Mouse (Mus musculus): Measurements from ENCODE around the gene Gm3542. TPM values are rescaled to one million over a fixed set of nuclear protein-coding genes. Genes with fewer than 3 reads are reported as not detected.
"Not testable (repeated sequence)": the region's sequence is repeated elsewhere in the genome, so short reads cannot be mapped to it uniquely, and the experiment has no call there.

Gene Gm3542
- polyA plus RNA-seq (2016; fragmentation: Nextera tagmentation; extraction: Ambion mirVana) = not detected in 2 replicates

- H3K9me3 ChIP-seq; ATAC-seq (ENCODE audit: low FRiP score, low read depth); H3K27me3 ChIP-seq (replicated peaks); H3K4me3 ChIP-seq; H3K9ac ChIP-seq; H3K36me3 ChIP-seq; H3K4me1 ChIP-seq; H3K4me2 ChIP-seq (replicated peaks); H3K27ac ChIP-seq: not testable (repeated sequence)
- no CpG with 5 or more reads among the region's 2 CpGs for WGBS
Observed at GRCm38 (mm10) chr14:5334828-5335227, at the start of gene Gm3542. Gm3542 (minus strand) TSS chr14:5334928.

Other genes with a start within 250 kb of the Gm3542 start
- not detected in 2 replicates for gene Gm8279, start 203.4 kb downstream of the Gm3542 start, polyA plus RNA-seq (2016; fragmentation: Nextera tagmentation; extraction: Ambion mirVana)
- gene Gm3317, start 170.4 kb downstream of the Gm3542 start, polyA plus RNA-seq (2016; fragmentation: Nextera tagmentation; extraction: Ambion mirVana) = not detected in 2 replicates
- not detected in 2 replicates for gene Gm8271, start 149.1 kb downstream of the Gm3542 start, polyA plus RNA-seq (2016; fragmentation: Nextera tagmentation; extraction: Ambion mirVana)
- not detected in 2 replicates for gene Gm3526, start 74.3 kb downstream of the Gm3542 start, polyA plus RNA-seq (2016; fragmentation: Nextera tagmentation; extraction: Ambion mirVana)
- 0.32 TPM in 1 of 2 replicates, not detected in the other for gene Gm3500, start 54.1 kb upstream of the Gm3542 start, polyA plus RNA-seq (2016; fragmentation: Nextera tagmentation; extraction: Ambion mirVana)
- 1.1 and 1.2 TPM in 2 replicates for gene Gm3194, start 120.5 kb upstream of the Gm3542 start, polyA plus RNA-seq (2016; fragmentation: Nextera tagmentation; extraction: Ambion mirVana)
- gene Gm8246, start 142.9 kb upstream of the Gm3542 start, polyA plus RNA-seq (2016; fragmentation: Nextera tagmentation; extraction: Ambion mirVana) = not detected in 2 replicates
- not detected in 2 replicates for gene Gm3187, start 149.3 kb upstream of the Gm3542 start, polyA plus RNA-seq (2016; fragmentation: Nextera tagmentation; extraction: Ambion mirVana)
- gene Gm3488, start 166.7 kb upstream of the Gm3542 start, polyA plus RNA-seq (2016; fragmentation: Nextera tagmentation; extraction: Ambion mirVana) = 4.7 and 5.2 TPM in 2 replicates
- not detected in 2 replicates for gene Gm3532, start 203.6 kb upstream of the Gm3542 start, polyA plus RNA-seq (2016; fragmentation: Nextera tagmentation; extraction: Ambion mirVana)

All from neural tube, embryonic 12.5 days (tissue).